Mouse (Mus musculus) embryonic fibroblast, embryonic 13.5 days (primary cell): ENCODE results near the gene Ttc28. TPM values are rescaled to one million over a fixed set of nuclear protein-coding genes. Genes with fewer than 3 reads are reported as not detected.
A peak's percentile ranks its signal among the peaks of the same experiment; 100 is the strongest.

Source experiments
- H3K27ac ChIP-seq: 2 replicates; pipeline ENCODE4 v1.5.1; 2012; ENCODE audit warnings: low read length, control low read depth, inconsistent platforms; ENCODE audit not compliant: insufficient read depth
- H3K4me1 ChIP-seq: 2 replicates; pipeline ENCODE4 v1.6.1; 2011; ENCODE audit warnings: low read length; ENCODE audit not compliant: control insufficient read depth, insufficient read depth
- H3K4me3 ChIP-seq: 2 replicates; pipeline ENCODE4 v1.5.1; 2011; ENCODE audit warnings: mild to moderate bottlenecking, control low read depth, low read length; ENCODE audit not compliant: insufficient read depth
- CTCF ChIP-seq: IDR thresholded peaks from 2 replicates; pipeline ENCODE4 v1.5.1; 2011; ENCODE audit warnings: mild to moderate bottlenecking, control low read depth, low read length, moderate library complexity, borderline replicate concordance; ENCODE audit not compliant: insufficient read depth
- POLR2A ChIP-seq: IDR thresholded peaks from 2 replicates; pipeline ENCODE4 v1.6.1; 2011; ENCODE audit warnings: low read depth, mild to moderate bottlenecking, control low read depth, low read length, moderate library complexity
- polyA plus RNA-seq: library from polyadenylated mRNA; stranded (reverse); fragments of >200 nt; gene quantifications from 2 replicates; pipeline ENCODE4 v1.2.4, GENCODE M21; 2011; ENCODE audit warnings: low read depth; ENCODE audit not compliant: missing spikeins, insufficient read length

Ttc28 gene
- polyA plus RNA-seq, 1 experiment = 34.4 TPM

- Histone ChIP-seq H3K27ac (no peak overlapping the region), H3K4me3 (no peak overlapping the region), H3K4me1 (no peaks in the 10 kb centered on the region)
- no peak for TF ChIP-seq POLR2A
- TF ChIP-seq CTCF = peak; percentile 96
Measured at GRCm38 (mm10) chr5:111269613-111270205, 390.1 kb downstream of the Ttc28 start.

DNA sequence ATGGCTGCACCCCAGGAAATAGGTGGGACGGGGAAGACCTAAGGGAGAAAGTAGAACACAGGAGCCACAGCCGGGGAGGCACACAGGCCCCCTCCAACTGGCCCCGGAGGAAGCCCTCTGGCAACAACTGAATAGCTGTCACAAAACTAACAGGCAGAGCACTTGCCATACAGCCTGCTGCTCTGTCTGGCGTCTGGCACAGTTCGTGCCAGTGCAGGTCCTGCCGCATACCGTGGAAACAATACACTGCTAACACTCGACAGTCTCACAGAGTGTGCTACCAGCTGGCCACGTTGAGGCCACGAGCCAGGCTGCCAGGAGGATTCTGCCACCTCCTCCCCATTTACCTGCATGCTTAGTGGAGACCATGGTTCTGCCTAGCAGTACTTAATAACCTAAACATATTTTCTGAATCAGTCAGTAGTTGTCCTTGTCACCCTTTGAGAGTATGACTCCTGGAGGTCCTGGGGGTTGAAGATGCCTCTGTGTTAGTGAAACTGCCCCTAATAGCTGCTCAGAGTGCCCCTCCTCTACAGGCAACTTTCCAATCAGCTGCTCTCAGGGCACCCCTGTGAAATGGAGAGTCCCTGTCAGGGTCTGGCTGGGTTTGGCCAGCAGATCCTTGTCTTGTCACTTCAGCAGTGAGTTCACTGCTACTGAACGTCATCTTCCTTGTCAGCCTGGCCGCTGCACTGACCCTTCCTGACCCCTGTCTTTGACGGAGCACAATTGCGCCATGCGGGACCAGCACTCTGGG, 390.8 kb downstream of the Ttc28 start:
- H3K4me3 ChIP-seq = no peak overlapping the region
- no peaks in the 10 kb centered on the region for H3K4me1 ChIP-seq
- no peak for TF ChIP-seq CTCF
- TF ChIP-seq POLR2A = no peak
- no peak overlapping the region for H3K27ac ChIP-seq

- no peaks in the 10 kb centered on the region for H3K4me1 ChIP-seq
- TF ChIP-seq POLR2A (no peak), CTCF (peak; percentile 82)
- H3K4me3 ChIP-seq = no peak overlapping the region
- H3K27ac ChIP-seq = no peak overlapping the region
Measured at GRCm38 (mm10) chr5:111273589-111273988, 394.0 kb downstream of the Ttc28 start.

DNA sequence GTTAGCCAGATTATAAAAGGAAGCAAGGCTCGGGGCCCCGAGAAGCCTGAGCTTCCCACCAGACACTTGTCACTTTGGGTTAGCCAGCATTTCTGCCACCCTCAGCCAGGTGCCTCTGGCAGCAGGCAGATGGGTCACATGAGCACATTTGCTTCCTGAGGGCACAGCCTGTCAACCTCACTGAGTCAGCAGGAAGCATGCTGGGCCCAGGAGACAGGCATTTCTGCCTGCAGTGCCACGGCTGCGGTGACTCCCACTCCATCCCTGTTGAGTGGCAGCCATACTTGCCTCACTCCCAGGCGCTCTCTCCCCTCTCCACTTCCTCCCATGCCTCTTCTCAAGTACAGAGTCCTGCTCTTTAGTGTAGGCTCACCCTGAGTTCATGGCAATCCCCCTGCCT, 395.3 kb downstream of the Ttc28 start:
- Histone ChIP-seq H3K4me3 (no peak overlapping the region), H3K4me1 (no peaks in the 10 kb centered on the region), H3K27ac (no peak overlapping the region)
- TF ChIP-seq POLR2A (no peak), CTCF (no peak)

GRCm38 (mm10) chr5:111284420-111285175, 405.0 kb downstream of the Ttc28 start:
- Histone ChIP-seq H3K4me1 (no peaks in the 10 kb centered on the region), H3K4me3 (no peak overlapping the region), H3K27ac (no peak overlapping the region)
- no peak for TF ChIP-seq CTCF
- TF ChIP-seq POLR2A = no peak

DNA sequence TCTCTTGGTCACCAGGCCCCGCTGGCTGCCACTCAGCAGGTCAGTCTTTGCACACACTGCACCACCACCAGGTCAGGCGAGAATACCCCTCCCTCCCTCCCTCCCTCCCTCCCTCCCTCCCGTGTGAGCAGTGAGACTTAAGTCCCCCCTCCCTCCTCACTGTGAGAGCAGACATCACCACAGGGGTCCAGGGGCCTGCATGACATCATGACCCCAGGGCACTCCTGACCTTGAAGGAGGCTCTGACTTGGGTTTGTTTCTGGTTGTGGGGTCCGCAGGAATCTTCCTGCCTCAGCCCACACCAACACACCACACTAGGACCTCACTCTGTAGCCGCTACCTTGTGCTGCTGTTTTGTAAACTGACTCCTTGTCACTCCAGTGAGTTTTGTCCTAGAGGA, 408.0 kb downstream of the Ttc28 start:
- H3K4me3 ChIP-seq = no peak overlapping the region
- TF ChIP-seq CTCF (no peak), POLR2A (no peak)
- no peaks in the 10 kb centered on the region for H3K4me1 ChIP-seq
- no peak overlapping the region for H3K27ac ChIP-seq

DNA sequence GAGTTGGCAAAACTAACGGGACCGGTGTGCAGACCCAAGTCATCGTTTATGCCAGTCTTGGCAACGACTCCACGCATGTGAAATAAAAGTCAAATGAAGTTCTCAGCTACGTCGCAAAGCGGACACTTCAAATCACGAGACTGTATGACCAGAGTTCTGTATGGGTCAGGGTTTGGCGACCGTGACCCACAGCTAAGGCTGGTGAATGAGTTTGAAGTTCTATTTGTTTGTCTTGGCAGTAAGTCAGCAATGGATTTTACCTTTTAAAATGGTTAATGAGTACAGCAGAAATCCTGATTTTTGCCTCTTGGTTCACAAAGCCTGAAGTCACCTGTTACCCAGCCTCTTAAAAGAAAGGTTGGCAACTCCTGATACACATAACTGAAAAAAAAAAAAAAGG, 408.9 kb downstream of the Ttc28 start:
- TF ChIP-seq CTCF = no peak
- TF ChIP-seq POLR2A = no peak
- H3K4me1 ChIP-seq = no peaks in the 10 kb centered on the region

GRCm38 (mm10) chr5:111290071-111290470, 410.5 kb downstream of the Ttc28 start:
- Histone ChIP-seq H3K4me3 (no peak overlapping the region), H3K4me1 (no peaks in the 10 kb centered on the region), H3K27ac (no peak overlapping the region)
- TF ChIP-seq CTCF = no peak
- TF ChIP-seq POLR2A = no peak

More for the DNA sequence above, 408.9 kb downstream of the Ttc28 start:
- H3K4me3 ChIP-seq = no peak overlapping the region
- H3K27ac ChIP-seq = no peak overlapping the region

DNA sequence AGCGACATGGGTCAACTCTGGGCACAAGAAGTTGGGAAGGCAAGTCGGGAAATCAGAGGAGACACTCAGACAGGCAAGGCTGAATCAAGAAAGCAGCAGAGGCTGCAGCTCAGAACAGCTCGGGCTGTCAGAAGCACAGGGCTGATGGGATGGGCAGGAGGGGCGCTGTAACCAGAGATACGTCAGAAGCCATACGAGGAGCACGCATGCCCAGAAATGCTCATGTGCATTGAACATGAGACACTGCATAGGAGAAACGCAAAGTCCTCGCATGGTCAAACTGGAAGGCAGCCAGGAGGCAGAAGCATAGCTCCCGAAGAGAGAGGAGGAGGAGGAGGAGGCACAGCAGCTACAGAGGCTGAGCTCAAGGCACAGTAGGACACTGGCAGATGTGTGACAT, 412.0 kb downstream of the Ttc28 start:
- no peak overlapping the region for H3K27ac ChIP-seq
- no peaks in the 10 kb centered on the region for H3K4me1 ChIP-seq
- no peak overlapping the region for H3K4me3 ChIP-seq
- TF ChIP-seq POLR2A (no peak), CTCF (no peak; the same call in 1 of the 2 replicates)
